Mouse (Mus musculus) ES-Bruce4 (cell line): Measurements from ENCODE around the gene Nudt8. TPM values are rescaled to one million over a fixed set of nuclear protein-coding genes. Genes with fewer than 3 reads are reported as not detected.

Experiments
- H3K27ac ChIP-seq: 2 replicates; pipeline ENCODE4 v1.5.1; 2012; ENCODE audit warnings: low read length, inconsistent platforms; ENCODE audit not compliant: insufficient read depth
- H3K27me3 ChIP-seq: 2 replicates; pipeline ENCODE4 v1.6.1; 2012; ENCODE audit warnings: mild to moderate bottlenecking, low read length, inconsistent platforms; ENCODE audit not compliant: control insufficient read depth, poor library complexity, insufficient read depth, severe bottlenecking
- H3K36me3 ChIP-seq: 2 replicates; pipeline ENCODE4 v1.6.1; 2012; ENCODE audit warnings: inconsistent platforms, mild to moderate bottlenecking, low read length, moderate library complexity; ENCODE audit not compliant: control insufficient read depth, poor library complexity, insufficient read depth, severe bottlenecking
- H3K4me1 ChIP-seq: one replicate; pipeline ENCODE4 v1.8.1; 2011; ENCODE audit warnings: low read length; ENCODE audit not compliant: control insufficient read depth, insufficient read depth
- H3K4me3 ChIP-seq: 2 replicates; pipeline ENCODE4 v1.5.1; 2011; ENCODE audit warnings: low read depth, mild to moderate bottlenecking, low read length
- H3K9ac ChIP-seq: 2 replicates; pipeline ENCODE4 v1.6.1; 2012; ENCODE audit warnings: low read depth, mild to moderate bottlenecking, inconsistent platforms; ENCODE audit not compliant: poor library complexity, severe bottlenecking
- H3K9me3 ChIP-seq: replicated peaks from 2 replicates; pipeline ENCODE4 v1.6.1; 2012; ENCODE audit warnings: mild to moderate bottlenecking, low read length, inconsistent platforms; ENCODE audit not compliant: control insufficient read depth, poor library complexity, insufficient read depth, severe bottlenecking
- CTCF ChIP-seq: IDR thresholded peaks from one replicate; pipeline ENCODE4 v1.8.1; 2011; ENCODE audit warnings: low read depth, low read length
- EP300 ChIP-seq: IDR thresholded peaks from 2 replicates; pipeline ENCODE4 v1.6.1; 2011; ENCODE audit warnings: low read depth, low read length; ENCODE audit not compliant: insufficient read depth
- POLR2A ChIP-seq: IDR thresholded peaks from one replicate; pipeline ENCODE4 v1.8.1; 2011; ENCODE audit warnings: low read length; ENCODE audit not compliant: insufficient read depth
- polyA plus RNA-seq: library from polyadenylated mRNA; stranded (reverse); fragments of >200 nt; gene quantifications from 2 replicates; pipeline ENCODE4 v1.2.4, GENCODE M21; 2011; ENCODE audit warnings: low read depth; ENCODE audit not compliant: missing spikeins, insufficient read depth, insufficient read length

The Nudt8 gene
- polyA plus RNA-seq, 1 experiment: 17.3 TPM

- Histone ChIP-seq H3K27ac (no peak overlapping the region), H3K9ac (no peak overlapping the region), H3K27me3 (no peaks in the 10 kb centered on the region), H3K36me3 (no peaks in the 10 kb centered on the region), H3K4me1 (peaks cover 2% of the 10 kb centered on the region), H3K4me3 (no peak overlapping the region), H3K9me3 (no peaks in the 10 kb centered on the region)
- TF ChIP-seq POLR2A: no peak
- no peak for TF ChIP-seq CTCF
- no peak for TF ChIP-seq EP300
Observed at GRCm38 (mm10) chr19:3990804-3991203, 9.6 kb upstream of the Nudt8 start.

DNA sequence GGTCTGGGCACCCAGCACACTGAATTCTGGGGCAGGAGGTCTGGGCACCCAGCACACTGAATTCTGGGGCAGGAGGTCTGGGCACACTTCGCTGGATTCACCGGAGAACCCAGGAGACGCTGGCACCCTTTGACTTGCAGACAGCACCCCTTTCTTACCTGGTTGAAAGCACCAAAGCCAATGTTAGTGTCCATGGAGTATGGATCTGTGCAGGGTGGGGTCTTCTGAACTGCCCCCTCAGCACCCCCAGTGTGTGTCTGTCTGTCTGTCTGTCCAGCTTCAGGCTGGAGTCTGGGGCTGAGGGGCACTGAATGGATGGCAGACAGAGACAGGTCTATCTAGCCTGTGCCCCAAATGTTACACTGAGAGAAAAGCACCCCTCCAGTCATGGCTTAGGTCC lies 8.8 kb upstream of the Nudt8 start:
- Histone ChIP-seq H3K9me3 (no peaks in the 10 kb centered on the region), H3K36me3 (no peaks in the 10 kb centered on the region), H3K4me1 (no peaks in the 10 kb centered on the region), H3K27ac (no peak overlapping the region), H3K4me3 (no peak overlapping the region), H3K27me3 (no peaks in the 10 kb centered on the region), H3K9ac (no peak overlapping the region)
- no peak for TF ChIP-seq POLR2A
- no peak for TF ChIP-seq EP300
- TF ChIP-seq CTCF: no peak

DNA sequence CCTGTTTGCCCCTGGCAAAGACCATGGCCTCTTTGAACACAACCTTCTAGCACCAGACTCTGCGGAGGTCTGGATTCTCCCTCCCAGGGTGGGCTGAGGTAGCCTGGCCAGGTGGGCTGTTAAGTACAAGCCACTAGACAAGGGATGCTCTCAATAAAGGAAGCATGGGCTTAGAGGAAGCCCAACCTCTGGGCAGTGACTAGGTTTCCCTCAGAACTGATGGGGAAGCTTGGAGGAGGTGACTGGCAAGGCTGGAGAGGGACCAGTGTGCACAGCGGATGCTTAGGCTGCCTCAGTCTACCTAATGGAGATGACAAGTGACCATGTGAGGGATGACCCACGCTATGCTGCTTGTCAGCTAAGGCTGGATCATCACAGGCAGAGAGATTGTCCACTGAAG lies 8.4 kb upstream of the Nudt8 start:
- no peaks in the 10 kb centered on the region for H3K9me3 ChIP-seq
- H3K9ac ChIP-seq: no peak overlapping the region
- no peaks in the 10 kb centered on the region for H3K36me3 ChIP-seq
- TF ChIP-seq POLR2A: no peak
- H3K27me3 ChIP-seq: no peaks in the 10 kb centered on the region
- no peaks in the 10 kb centered on the region for H3K4me1 ChIP-seq
- no peak overlapping the region for H3K27ac ChIP-seq
- H3K4me3 ChIP-seq: no peak overlapping the region

DNA sequence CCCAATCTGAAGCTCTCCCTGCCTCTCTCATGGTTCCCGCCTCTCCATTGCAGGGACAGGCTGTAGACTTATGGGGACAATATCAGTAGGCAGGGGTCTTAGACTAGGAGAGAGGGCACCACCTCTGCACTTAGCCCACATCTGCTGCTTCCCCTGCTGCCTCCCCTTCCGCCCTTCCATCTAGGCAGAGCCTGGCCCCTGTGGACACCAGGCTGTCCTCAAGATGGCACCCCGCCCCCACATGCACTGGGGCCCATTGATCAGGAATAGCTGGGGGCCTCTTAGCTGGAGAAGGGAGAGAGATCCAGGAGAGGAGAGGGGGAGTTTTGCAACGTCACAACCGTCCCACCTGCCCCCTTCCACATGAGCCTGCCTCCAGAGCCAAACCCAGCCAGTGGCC lies 8.0 kb upstream of the Nudt8 start, which contains the start of gene Tbx10:
Gene Tbx10, plus strand, starts transcription at position 337 of the 400 bp plus-strand sequence.
- Histone ChIP-seq H3K27ac (no peak within 1 kb of the TSS), H3K4me1 (no peaks in the 10 kb centered on the region), H3K27me3 (no peaks in the 10 kb centered on the region), H3K4me3 (no peak within 1 kb of the TSS), H3K9me3 (no peaks in the 10 kb centered on the region), H3K36me3 (no peaks in the 10 kb centered on the region), H3K9ac (no peak within 1 kb of the TSS)
- no peak for TF ChIP-seq POLR2A
- no peak for TF ChIP-seq CTCF
- no peak for TF ChIP-seq EP300

- Histone ChIP-seq H3K27ac (no peak overlapping the region), H3K4me3 (no peak overlapping the region), H3K9me3 (no peaks in the 10 kb centered on the region), H3K27me3 (no peaks in the 10 kb centered on the region), H3K9ac (no peak overlapping the region), H3K4me1 (no peaks in the 10 kb centered on the region), H3K36me3 (no peaks in the 10 kb centered on the region)
- no peak for TF ChIP-seq CTCF
- TF ChIP-seq POLR2A: no peak
- TF ChIP-seq EP300: no peak
Observed at GRCm38 (mm10) chr19:3994932-3995331, 5.4 kb upstream of the Nudt8 start.

DNA sequence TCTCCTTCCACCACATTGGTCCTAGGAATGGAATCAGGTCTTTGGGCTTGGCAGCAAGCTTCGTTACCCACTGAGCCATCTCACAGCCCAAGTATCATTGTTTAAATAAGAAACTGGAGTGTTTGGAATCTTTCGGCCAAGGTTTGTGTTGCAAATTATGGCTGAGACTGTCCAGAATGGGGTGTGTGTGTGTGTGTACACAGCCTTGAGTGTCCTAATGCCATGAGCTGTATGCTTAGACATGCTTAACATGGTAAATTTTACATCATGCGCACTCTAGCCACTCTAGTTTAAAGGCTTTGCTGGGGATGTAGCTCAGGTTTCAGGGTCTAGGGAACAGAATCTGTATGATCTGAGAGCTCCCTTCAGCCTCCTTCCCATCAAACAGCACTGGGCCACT lies 4.9 kb upstream of the Nudt8 start:
- H3K36me3 ChIP-seq: no peaks in the 10 kb centered on the region
- H3K27ac ChIP-seq: no peak overlapping the region
- H3K4me1 ChIP-seq: no peaks in the 10 kb centered on the region
- H3K9ac ChIP-seq: no peak overlapping the region
- no peak for TF ChIP-seq CTCF
- TF ChIP-seq EP300: no peak
- no peak for TF ChIP-seq POLR2A
- H3K9me3 ChIP-seq: no peaks in the 10 kb centered on the region
- H3K27me3 ChIP-seq: no peaks in the 10 kb centered on the region
- no peak overlapping the region for H3K4me3 ChIP-seq

- Histone ChIP-seq H3K4me3 (no peak overlapping the region), H3K9ac (no peak overlapping the region), H3K27me3 (no peaks in the 10 kb centered on the region), H3K36me3 (no peaks in the 10 kb centered on the region), H3K4me1 (no peaks in the 10 kb centered on the region), H3K27ac (no peak overlapping the region), H3K9me3 (no peaks in the 10 kb centered on the region)
- TF ChIP-seq EP300 (no peak), CTCF (no peak), POLR2A (no peak)
Observed at GRCm38 (mm10) chr19:3996106-3996505, 4.3 kb upstream of the Nudt8 start.
